Mouse (Mus musculus) intestine, postnatal 0 days (tissue): ENCODE results near the gene Prdm1. TPM values are rescaled to one million over a fixed set of nuclear protein-coding genes. Genes with fewer than 3 reads are reported as not detected.

ENCODE experiments used
- ATAC-seq: fragments of 200-750 bp; cut with Nextera tagmentation; 2 replicates; pipeline ENCODE4 v1.8.0; 2017; ENCODE audit warnings: mild to moderate bottlenecking, moderate TSS enrichment, moderate library complexity
- H3K27ac ChIP-seq: fragments of 300-500 bp; sonication (generic); 2 replicates; pipeline ENCODE4 v1.5.1; 2014; ENCODE audit warnings: mild to moderate bottlenecking, low read depth, low read length, moderate library complexity
- H3K27me3 ChIP-seq: fragments of 300-500 bp; sonication (generic); replicated peaks from 2 replicates; pipeline ENCODE4 v1.6.1; 2014; ENCODE audit warnings: low read length, mixed read lengths; ENCODE audit not compliant: control insufficient read depth, insufficient read depth
- H3K36me3 ChIP-seq: fragments of 300-500 bp; sonication (generic); 2 replicates; pipeline ENCODE4 v1.6.1; 2014; ENCODE audit warnings: mild to moderate bottlenecking, moderate library complexity; ENCODE audit not compliant: control insufficient read depth, insufficient read depth
- H3K4me1 ChIP-seq: fragments of 300-500 bp; sonication (generic); replicated peaks from 2 replicates; pipeline ENCODE4 v1.6.1; 2014; ENCODE audit warnings: antibody characterized with exemption, low read length, mixed read lengths; ENCODE audit not compliant: control insufficient read depth, insufficient read depth
- H3K4me2 ChIP-seq: fragments of 300-500 bp; sonication (generic); replicated peaks from 2 replicates; pipeline ENCODE4 v1.6.1; 2014; ENCODE audit warnings: low read depth, mild to moderate bottlenecking, moderate library complexity
- H3K4me3 ChIP-seq: fragments of 300-500 bp; sonication (generic); 2 replicates; pipeline ENCODE4 v1.5.1; 2014; ENCODE audit warnings: low read depth, low read length
- H3K9ac ChIP-seq: fragments of 300-500 bp; sonication (generic); 2 replicates; pipeline ENCODE4 v1.6.1; 2014; ENCODE audit warnings: mild to moderate bottlenecking, low read depth, low read length
- H3K9me3 ChIP-seq: fragments of 300-500 bp; sonication (generic); 2 replicates; pipeline ENCODE4 v1.6.1; 2016; ENCODE audit warnings: mixed run types; ENCODE audit not compliant: control insufficient read depth
- CTCF ChIP-seq: sonication (generic); IDR thresholded peaks from 2 replicates; pipeline ENCODE4 v1.5.1; 2016; ENCODE audit warnings: low read depth, mild to moderate bottlenecking, control low read depth, antibody characterized with exemption, moderate library complexity
- WGBS: fragments of 180-500 bp; shearing (Covaris S2); extraction: QIAGEN DNeasy Blood & Tissue Kit; methylation state at CpG from one replicate; pipeline ENCODE4 v1.1.7; 2014; 5-methylcytosine and 5-hydroxymethylcytosine counted together
- polyA plus RNA-seq: library from polyadenylated mRNA; unstranded; fragments of >200 nt; fragmentation: Nextera tagmentation; extraction: Ambion mirVana; gene quantifications from 2 replicates; pipeline ENCODE4 v1.2.1, GENCODE M21; 2015

Prdm1 gene
- polyA plus RNA-seq, 1 experiment from 2014 or later = 17.7 TPM

DNA sequence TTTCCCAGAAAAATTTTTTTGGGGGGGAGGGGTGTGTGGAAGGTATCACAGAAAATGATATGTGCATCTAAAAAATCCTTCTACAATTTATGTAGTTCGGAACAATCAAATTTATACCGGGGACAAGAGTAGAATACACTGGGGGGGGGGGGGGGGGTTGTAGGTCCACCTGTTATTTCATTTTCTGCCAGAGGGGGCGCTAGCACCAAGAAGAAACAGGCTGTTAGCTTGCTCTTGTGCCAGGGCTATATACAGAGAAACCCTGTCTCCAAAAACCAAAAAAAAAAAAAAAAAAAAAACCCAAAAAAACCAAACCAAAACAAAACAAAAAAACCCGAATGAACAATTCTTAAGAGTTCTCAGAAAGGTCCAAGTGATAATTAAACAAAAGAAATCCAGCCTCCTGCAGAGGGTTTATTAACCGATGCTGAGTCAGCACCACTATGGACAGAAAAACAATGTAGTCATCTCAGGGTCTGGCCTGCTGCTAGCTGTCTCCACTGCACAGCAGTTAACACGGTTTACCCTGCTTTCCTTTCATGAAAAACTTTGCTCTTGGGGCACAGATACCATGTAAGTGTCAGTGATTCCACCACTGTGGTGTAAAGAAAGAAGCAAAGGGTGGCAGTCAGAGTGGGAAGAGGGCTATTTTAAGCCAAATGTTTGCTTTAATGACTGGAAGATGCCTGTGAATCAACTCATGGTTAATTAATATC is 68.0 kb downstream of the Prdm1 start:
- Histone ChIP-seq H3K27ac (no peak overlapping the region), H3K4me3 (no peak overlapping the region), H3K9ac (no peak overlapping the region), H3K27me3 (no peaks in the 10 kb centered on the region), H3K4me2 (peak overlapping the region; percentile 78), H3K36me3 (no peaks in the 10 kb centered on the region), H3K9me3 (no peaks in the 10 kb centered on the region), H3K4me1 (peaks cover 7% of the 10 kb centered on the region; the same call in 1 of the 2 replicates)
- TF ChIP-seq CTCF = peak; percentile 60
- ATAC-seq = no peak
- WGBS = 19% methylated on average over 6 of the region's 6 CpGs

DNA sequence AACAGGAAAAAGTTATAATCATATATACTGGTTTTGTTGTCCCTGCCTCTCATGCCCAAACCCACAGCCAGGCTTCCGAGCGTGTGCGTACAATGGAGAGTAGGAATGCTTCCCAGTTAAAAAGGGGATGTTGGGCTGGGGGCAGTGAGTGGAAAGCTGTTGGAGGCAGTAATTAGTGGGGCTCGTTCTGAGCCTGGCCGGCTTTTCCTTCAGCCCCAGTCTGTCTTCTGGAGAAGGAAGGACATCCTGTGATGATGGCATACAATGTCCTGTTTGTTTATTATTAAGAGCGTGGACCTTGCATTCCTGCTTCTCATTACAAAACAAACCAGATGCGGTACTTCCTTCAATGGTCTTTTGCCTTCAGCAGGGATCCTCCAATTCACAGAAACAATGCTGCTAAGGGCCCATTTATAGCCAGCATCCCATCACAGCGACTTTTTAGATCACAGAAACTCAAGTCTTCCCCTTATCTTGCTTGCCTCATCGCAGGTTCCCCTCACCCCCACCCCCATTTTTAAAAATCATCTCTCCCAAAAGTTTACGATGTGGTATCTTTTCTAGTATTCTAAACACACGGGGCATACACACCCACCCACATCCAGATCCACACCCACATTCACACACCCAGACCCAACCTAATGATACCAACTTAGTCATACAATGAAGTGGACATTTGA is 68.8 kb downstream of the Prdm1 start:
- no peaks in the 10 kb centered on the region for H3K27me3 ChIP-seq
- 0 out of 2 replicates have a peak overlapping the region, but pooled peaks have one; percentile 78 for H3K9ac ChIP-seq
- no peaks in the 10 kb centered on the region for H3K9me3 ChIP-seq
- peaks cover 7% of the 10 kb centered on the region; the same call in 1 of the 2 replicates for H3K4me1 ChIP-seq
- peak overlapping the region; percentile 89 for H3K27ac ChIP-seq
- peak overlapping the region; percentile 62 for H3K4me3 ChIP-seq
- peak overlapping the region; percentile 78 for H3K4me2 ChIP-seq
- ATAC-seq = no peak
- 15% methylated on average over 11 of the region's 11 CpGs for WGBS
- H3K36me3 ChIP-seq = no peaks in the 10 kb centered on the region
- TF ChIP-seq CTCF = no peak

DNA sequence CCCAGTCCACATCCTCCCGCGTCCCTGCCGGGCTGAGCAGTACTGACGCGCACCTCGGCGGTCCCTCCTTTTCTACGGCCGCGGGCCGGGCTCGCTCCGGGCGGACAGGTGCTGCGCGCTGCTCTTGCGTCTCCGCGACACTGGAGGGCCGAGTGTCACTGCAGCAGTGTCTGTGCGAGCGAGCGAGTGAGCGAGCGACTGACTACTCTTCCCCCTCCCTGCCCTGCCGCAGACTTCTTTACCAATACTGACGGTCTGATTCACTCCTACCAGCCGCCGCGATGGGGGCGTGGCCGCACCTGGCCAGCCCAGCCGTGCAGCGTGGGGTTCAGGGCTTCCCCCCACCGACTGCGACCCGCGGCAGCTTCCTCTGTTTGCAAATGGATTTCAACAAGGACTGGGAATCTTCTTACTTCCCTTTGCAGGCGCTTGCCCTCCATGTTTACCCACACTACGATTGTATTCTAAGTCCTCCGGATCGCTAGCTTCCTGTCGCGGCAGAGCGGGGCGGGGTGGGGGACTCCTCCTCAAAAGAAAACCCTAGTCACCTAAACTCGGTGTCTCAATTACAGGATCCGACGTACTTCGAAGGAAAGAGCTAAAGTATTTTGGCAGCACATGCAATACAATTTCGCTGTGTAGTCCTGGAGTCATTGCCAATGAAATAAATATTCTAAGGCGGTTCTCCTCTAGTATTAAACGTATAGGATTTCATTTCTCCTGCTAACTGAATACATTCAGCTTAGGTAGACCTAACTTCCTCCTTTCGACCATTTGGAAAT is 69.6 kb downstream of the Prdm1 start:
- Histone ChIP-seq H3K36me3 (no peaks in the 10 kb centered on the region), H3K4me2 (peak overlapping the region; percentile 78), H3K4me3 (peak overlapping the region; percentile 62), H3K9ac (peak overlapping the region; percentile 78), H3K27me3 (no peaks in the 10 kb centered on the region), H3K9me3 (no peaks in the 10 kb centered on the region), H3K4me1 (peaks cover 5% of the 10 kb centered on the region; the same call in 1 of the 2 replicates), H3K27ac (peak overlapping the region; percentile 89)
- TF ChIP-seq CTCF = peak; percentile 80
- under 1% methylated on average over 54 of the region's 54 CpGs for WGBS
- peak; percentile 91 for ATAC-seq

DNA sequence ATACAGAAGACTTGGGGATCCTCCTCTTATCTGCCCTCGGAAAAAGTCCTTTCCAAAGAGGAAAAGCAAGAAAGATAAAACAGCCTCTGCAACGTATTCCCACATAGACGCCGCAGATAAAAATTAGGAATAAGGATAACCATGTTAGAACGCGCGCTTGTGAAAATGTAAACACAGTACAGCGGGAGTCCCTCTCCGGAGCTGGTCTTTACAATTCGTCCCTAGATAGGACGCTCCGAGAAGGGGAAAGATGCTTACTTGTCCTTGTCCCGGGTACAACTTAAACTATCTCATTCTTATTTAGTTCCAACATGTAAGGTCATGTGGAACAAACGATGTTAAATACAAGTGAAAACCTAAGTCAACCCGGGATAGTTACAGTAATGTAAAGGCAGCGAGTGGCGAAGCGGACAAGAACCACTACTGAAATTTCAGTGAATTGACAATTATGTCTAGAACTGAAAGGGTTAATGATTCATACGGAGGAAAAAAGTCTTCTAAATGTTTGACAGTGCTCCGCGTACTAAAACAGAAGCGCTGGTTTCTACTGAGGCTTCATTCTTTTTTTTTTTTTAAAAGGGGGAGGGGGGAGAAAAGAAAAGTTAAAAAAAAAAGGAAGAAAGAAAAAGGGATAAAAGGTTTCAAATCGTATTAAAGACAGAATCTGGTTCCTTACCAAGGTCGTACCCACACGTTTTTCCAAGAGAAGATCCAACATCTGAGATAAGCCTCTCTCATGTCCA is 70.3 kb downstream of the Prdm1 start:
- peak overlapping the region; percentile 89 for H3K27ac ChIP-seq
- no peaks in the 10 kb centered on the region for H3K4me1 ChIP-seq
- H3K4me2 ChIP-seq = peak overlapping the region; percentile 78
- H3K9ac ChIP-seq = peak overlapping the region; percentile 78
- H3K27me3 ChIP-seq = no peaks in the 10 kb centered on the region
- H3K9me3 ChIP-seq = no peaks in the 10 kb centered on the region
- no peak for TF ChIP-seq CTCF
- WGBS = under 1% methylated on average over 25 of the region's 25 CpGs
- peak overlapping the region; percentile 62 for H3K4me3 ChIP-seq
- 0 out of 2 replicates have a peak, but pooled peaks cover 2% of the 10 kb centered on the region for H3K36me3 ChIP-seq
- no peak for ATAC-seq

DNA sequence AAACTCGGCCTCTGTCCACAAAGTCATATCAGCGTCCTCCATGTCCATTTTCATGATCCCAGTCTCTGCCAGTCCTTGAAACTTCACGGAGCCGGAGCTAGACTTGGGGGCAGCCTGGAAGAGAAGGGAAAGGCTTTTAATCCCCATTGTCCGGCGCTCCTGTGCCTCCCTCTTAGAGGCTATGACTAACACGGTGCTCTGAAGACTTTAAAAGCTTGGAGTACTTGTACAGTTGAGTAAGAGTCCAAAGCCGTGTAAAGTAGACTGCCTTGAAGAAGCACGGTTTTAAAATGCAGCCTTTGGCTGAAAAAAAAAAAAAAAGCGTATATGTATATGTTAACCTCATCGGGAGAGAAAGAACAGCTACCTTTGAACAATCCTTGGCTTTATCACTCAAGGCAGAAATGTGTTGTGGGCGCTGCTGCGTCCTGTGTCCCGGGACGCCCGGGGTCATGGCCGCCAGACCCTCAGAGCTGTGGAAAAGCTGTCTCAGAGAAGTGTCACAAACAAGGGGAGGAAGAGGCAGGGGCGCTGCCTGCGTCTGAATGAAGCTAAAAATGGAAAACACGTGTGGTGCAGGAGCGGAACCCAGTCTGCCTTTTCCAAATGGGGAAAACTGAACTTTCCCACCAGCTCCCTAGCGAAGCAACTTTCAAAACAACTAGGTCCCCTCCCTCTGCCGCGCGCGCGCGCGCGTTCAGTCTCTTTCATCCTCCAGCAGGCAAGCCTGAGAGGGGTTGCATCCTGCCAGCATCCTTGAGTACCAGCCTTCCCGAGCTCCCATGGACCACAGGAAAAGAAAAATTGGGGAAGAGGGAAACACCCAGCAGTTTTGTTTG is 71.3 kb downstream of the Prdm1 start:
- Histone ChIP-seq H3K36me3 (0 out of 2 replicates have a peak, but pooled peaks cover 9% of the 10 kb centered on the region), H3K4me1 (no peaks in the 10 kb centered on the region), H3K27ac (peak overlapping the region; percentile 87), H3K27me3 (no peaks in the 10 kb centered on the region), H3K9me3 (no peaks in the 10 kb centered on the region), H3K4me2 (peak overlapping the region; percentile 78), H3K9ac (peak overlapping the region; percentile 78), H3K4me3 (peak overlapping the region; percentile 62)
- TF ChIP-seq CTCF = no peak
- no peak for ATAC-seq
- 4% methylated on average over 31 of the region's 31 CpGs for WGBS
